Mouse (Mus musculus) neutrophil, adult 5-6 weeks (primary cell): ENCODE data around the gene Tshr. TPM values are rescaled to one million over a fixed set of nuclear protein-coding genes. Genes with fewer than 3 reads are reported as not detected.
"Not testable (repeated sequence)": the region's sequence is repeated elsewhere in the genome, so short reads cannot be mapped to it uniquely, and the experiment has no call there.

Experiments
- ATAC-seq: fragments of 151-379, 151-347 bp; 2 replicates; pipeline ENCODE4 v1.8.0; 2017; ENCODE audit warnings: mild to moderate bottlenecking, moderate TSS enrichment; ENCODE audit not compliant: insufficient number of reproducible peaks, poor library complexity, low FRiP score, severe bottlenecking; ENCODE audit errors: extremely low read depth
- total RNA-seq: library from RNA; stranded (forward); fragments of 200-1000 nt; gene quantifications from 2 replicates; pipeline ENCODE4 v1.2.3, GENCODE M21; 2017

Gene Tshr
- total RNA-seq, 1 experiment from 2014 or later, result 0.93 TPM

DNA sequence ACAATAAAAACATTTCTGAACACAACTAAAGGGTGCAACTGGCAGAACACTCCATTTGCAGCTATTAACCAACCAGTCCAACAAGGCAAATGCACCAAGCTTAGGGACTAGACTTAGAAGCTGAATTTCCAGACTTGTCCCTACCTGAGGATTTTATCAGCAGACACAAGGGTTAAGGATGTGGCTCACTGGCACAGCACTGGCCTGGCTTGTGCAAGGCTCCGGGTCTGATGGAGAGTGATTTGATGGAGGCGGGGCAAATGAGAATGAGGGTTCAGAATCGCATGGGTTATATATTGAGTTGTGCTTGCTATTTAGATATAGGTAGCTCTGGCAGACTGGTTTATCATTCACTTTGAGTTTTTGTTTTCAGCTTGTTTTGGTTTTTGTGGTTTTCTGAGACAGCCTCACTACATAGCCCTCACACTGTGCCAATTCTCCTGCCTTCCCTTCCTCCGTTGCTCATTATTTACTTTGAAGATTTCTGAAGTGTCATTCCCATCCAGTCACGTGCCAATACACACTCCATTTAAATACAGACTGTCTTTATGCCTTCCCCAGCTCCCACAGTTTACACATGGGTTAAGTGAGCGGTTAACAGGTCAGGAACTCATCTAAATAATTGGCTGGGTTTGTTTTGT lies 198.1 kb downstream of the Tshr start:
- no peak for ATAC-seq

DNA sequence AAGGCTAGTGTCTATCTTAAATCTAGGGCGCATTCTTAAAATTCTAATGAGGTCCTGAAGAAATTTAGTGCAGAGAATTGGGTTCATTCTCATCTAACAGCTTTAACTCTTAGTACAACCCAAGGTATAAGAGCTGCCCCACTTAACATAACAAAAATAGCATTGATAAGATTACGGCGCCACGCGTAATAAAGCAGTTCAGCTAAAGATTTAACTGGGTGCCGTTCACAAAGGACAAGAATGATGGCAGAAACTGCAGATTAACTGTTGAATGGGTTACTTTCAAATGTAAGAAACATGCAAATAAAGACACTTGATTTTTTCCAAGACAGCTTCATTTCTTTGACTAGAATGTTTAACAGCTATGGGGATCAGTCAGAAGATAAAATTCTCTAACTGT lies 199.0 kb downstream of the Tshr start:
- no peak for ATAC-seq

GRCm38 (mm10) chr12:91585206-91585605 lies 200.8 kb downstream of the Tshr start:
- peak; percentile 17; the same call in 1 of the 2 replicates for ATAC-seq

- not testable (repeated sequence) for ATAC-seq
Measured at GRCm38 (mm10) chr12:91585815-91586214, 201.5 kb downstream of the Tshr start.

DNA sequence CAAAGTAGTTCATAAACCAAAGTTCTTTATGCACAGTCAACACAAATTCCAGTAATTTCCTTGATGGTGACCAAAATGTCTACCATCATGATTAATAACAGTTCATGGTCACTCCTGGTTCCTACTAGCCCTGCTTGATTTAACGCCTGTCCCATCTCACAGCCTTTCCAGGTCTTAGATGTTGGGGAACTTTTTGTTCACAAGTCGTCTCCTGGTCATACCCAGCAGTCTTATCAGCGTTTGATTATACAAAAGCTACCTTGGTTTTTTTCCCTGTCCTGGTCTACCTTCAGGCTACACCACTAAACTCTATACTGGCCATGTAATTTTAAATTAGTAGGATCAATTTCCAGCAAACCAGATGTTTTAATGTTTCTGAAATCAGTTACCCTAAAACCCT lies 202.7 kb downstream of the Tshr start:
- ATAC-seq, result no peak

GRCm38 (mm10) chr12:91587491-91588033 lies 203.2 kb downstream of the Tshr start:
- ATAC-seq, result no peak

DNA sequence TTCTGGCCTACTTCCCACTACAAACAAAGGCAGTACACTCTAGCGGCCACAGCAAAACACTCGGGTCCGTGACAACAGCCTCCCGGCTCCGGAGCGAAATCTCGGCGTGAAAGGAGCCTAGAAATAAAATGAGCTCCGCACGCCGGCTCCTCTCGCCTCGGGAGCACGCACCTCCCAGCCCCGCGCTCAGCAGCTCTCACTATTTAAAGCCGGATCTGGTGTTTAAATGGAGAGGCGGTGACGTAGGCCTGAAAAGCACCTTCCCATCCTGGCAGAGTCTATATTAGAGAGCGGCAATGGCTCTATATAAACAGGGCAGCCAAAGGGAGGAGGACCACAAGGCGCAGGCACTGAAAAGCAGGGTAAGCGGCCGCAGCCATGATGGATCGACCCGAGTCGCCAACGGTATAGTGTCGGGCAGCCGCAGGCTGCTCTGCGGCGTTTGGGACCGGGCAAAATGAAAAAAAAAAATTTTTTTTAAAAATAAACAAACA lies 203.9 kb downstream of the Tshr start:
- peak; percentile 73 for ATAC-seq

DNA sequence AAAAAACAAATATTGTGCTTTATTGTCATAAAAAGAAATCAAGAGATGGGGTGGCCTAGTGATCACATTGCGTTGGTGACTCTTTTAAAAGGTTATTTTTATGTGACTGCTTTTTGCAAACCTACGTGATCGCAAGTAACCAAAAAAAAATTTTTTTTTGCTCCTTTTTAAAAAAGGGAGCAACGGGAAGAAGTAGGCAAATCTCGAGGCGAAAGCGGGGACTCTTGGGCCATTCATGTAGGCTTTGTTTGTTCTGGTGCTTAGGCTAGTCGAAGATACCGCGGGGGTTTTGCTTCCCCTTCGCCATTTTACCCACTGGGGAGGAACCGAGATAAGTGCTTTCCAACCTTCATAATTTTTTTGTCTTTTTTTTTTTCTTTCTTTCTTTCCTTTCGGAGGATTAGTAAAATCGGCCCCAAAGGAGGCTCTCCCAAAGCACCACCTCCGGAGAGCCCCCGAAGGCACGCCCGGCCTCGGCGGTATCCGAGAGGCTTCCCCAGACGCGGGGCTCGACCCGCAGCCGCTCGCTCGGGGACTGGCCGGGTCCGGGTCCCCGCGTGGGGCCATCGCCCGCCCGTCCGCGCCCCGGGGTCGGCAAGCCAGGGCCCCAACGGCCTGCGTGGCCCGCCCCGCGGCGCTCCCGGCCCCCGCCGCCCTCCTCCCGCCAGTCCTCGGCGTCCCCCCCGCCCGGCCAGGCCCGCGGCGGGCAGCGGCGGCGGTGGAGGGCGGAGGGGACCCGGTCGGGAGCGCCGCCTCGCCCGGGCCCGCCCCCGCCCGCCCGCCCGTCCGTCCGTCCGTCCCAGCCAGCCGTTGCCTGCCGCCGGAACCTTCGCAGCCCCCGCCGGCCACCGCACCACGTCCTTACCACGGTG lies 204.5 kb downstream of the Tshr start:
- no peak for ATAC-seq

DNA sequence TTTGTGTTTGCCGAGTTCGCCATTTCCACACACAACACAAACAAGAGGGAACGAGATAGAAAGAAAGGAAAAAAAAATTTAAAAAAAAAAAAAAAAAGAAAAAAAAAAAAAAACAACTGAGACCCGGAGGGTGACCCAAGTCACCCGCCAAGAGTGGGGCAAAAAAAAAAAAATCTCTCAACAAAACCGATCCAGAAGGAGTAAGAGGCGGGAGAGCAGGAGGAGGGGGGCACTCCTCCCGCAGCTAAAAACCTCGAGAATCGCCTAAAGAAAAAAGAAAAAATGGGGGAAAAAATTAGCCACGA lies 205.1 kb downstream of the Tshr start:
- ATAC-seq, result no peak

GRCm38 (mm10) chr12:91589847-91590690 lies 205.7 kb downstream of the Tshr start, which contains the start of gene Gtf2a1:
Gtf2a1 (minus strand) TSS chr12:91590487.
- peak; percentile 56 for ATAC-seq

DNA sequence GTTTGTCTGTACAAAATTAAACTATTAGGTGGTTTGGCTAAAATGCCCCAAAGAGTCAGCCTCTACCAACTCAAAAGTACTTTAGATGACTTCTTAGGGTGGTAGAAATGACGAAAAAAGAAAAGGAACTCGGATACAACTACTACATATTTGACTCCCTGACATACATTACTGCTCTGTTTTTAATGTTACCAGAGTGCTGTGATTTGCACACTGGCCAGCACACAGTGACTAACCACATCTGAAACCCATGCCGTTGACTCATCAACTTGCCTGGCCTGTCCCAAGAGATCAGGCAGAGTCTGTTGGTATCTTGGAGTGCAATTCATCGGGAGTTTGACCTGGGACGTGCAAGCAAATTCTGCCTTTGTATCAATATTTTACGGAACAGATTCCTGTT lies 206.4 kb downstream of the Tshr start:
- ATAC-seq, result no peak

- no peak for ATAC-seq
Measured at GRCm38 (mm10) chr12:91591191-91591590, 206.8 kb downstream of the Tshr start.

GRCm38 (mm10) chr12:91592128-91592527 lies 207.8 kb downstream of the Tshr start:
- ATAC-seq, result peak; percentile 35; the same call in 1 of the 2 replicates

Other genes starting within 250 kb of the Tshr start
- 18.7 and 19.3 TPM in 2 replicates for gene Cep128, start 154 bp upstream of the Tshr start, total RNA-seq
- gene Gtf2a1, start 205.9 kb downstream of the Tshr start, total RNA-seq, result 40.8 and 43.3 TPM in 2 replicates